Mouse (Mus musculus) liver, embryonic 13.5 days (tissue): Measurements from ENCODE around the gene Dnajc16. TPM values are rescaled to one million over a fixed set of nuclear protein-coding genes. Genes with fewer than 3 reads are reported as not detected.

ENCODE experiments used
- polyA plus RNA-seq: library from polyadenylated mRNA; unstranded; fragments of >200 nt; fragmentation: Nextera tagmentation; extraction: Ambion mirVana; gene quantifications from 2 replicates; pipeline ENCODE4 v1.2.1, GENCODE M21; 2015

The Dnajc16 gene
- polyA plus RNA-seq, 1 experiment from 2014 or later = 2.1 TPM

Other genes with a start within 250 kb of the Dnajc16 start
- gene Fblim1, start 184.8 kb downstream of the Dnajc16 start, polyA plus RNA-seq = 1.9 and 2.4 TPM in 2 replicates
- 3.6 and 3.7 TPM in 2 replicates for gene Tmem82, start 172.3 kb downstream of the Dnajc16 start, polyA plus RNA-seq
- gene Slc25a34, start 167.1 kb downstream of the Dnajc16 start, polyA plus RNA-seq = 0.07 and 0.13 TPM in 2 replicates
- 0.91 and 1.1 TPM in 2 replicates for gene Plekhm2, start 126.0 kb downstream of the Dnajc16 start, polyA plus RNA-seq
- gene Rsc1a1, start 105.3 kb downstream of the Dnajc16 start, polyA plus RNA-seq = 0.46 TPM in 1 of 2 replicates, not detected in the other
- gene Ddi2, start 67.5 kb downstream of the Dnajc16 start, polyA plus RNA-seq = 15.0 and 19.1 TPM in 2 replicates
- 18.4 and 18.5 TPM in 2 replicates for gene Agmat, start 44.3 kb downstream of the Dnajc16 start, polyA plus RNA-seq
- gene Casp9, start 2.7 kb upstream of the Dnajc16 start, polyA plus RNA-seq = 9.1 and 11.0 TPM in 2 replicates
- gene Cela2a, start 35.2 kb upstream of the Dnajc16 start, polyA plus RNA-seq = 0.18 and 0.36 TPM in 2 replicates
- gene Ctrc, start 55.4 kb upstream of the Dnajc16 start, polyA plus RNA-seq = not detected in 2 replicates
- 51.5 and 52.9 TPM in 2 replicates for gene Efhd2, start 84.0 kb upstream of the Dnajc16 start, polyA plus RNA-seq
- gene Fhad1, start 224.2 kb upstream of the Dnajc16 start, polyA plus RNA-seq = 0.32 and 0.41 TPM in 2 replicates